Mouse (Mus musculus): ENCODE data around the gene Ezr. TPM values are rescaled to one million over a fixed set of nuclear protein-coding genes. Genes with fewer than 3 reads are reported as not detected.

The Ezr gene
- polyA plus RNA-seq, 1 experiment, result 168 TPM

DNA sequence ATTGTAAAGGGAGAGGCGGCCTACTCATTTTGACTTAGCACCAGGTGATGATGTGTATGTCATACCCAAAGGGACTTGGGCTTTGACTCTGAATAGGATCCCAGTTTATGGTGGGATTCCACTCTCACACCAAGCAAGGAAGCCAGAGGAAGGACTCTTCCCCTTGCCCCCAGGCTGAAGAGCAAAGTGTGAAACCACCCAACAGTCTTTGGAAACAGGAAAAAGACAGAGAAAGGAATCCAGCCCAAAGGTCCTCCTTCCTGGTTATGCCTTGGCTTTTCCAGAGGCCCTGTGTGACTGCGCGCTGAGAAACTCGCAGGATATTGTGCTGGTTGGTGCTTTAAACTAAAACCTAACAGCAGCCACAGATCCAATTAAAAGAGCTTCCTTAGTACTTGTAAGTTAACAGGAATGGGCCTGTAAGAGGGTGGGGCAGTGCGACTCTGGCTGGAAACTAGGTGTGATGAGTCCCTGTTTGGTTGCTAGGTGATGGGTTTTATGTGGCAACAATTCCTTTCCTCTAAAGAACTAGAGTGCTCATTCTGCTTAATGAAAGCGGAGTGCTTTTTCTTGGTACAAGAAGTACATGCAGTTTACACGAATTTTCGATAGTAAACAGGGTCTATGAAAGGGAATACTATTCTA is 26.1 kb upstream of the Ezr start:
- no peak for TF ChIP-seq CTCF (IDR thresholded peaks at IDR 0.05; ENCODE audit: low read depth, low read length)
- TF ChIP-seq EP300 (IDR thresholded peaks at IDR 0.05; ENCODE audit: insufficient read depth, low read depth, low read length), result no peak
- no peak for TF ChIP-seq POLR2A (IDR thresholded peaks at IDR 0.05; ENCODE audit: insufficient read depth, low read length)
- no peaks in the 10 kb centered on the region for H3K27me3 ChIP-seq (ENCODE audit: control insufficient read depth, insufficient read depth, low read length, poor library complexity, severe bottlenecking)
- no peaks in the 10 kb centered on the region for H3K36me3 ChIP-seq (ENCODE audit: control insufficient read depth, insufficient read depth, low read length, poor library complexity, severe bottlenecking)
- no peaks in the 10 kb centered on the region for H3K4me1 ChIP-seq (ENCODE audit: control insufficient read depth, insufficient read depth, low read length)
- H3K27ac ChIP-seq (ENCODE audit: insufficient read depth, low read length), result no peak overlapping the region
- H3K4me3 ChIP-seq (ENCODE audit: low read depth, low read length), result no peak overlapping the region
- no peaks in the 10 kb centered on the region for H3K9me3 ChIP-seq (replicated peaks; ENCODE audit: control insufficient read depth, insufficient read depth, low read length, poor library complexity, severe bottlenecking)
- H3K9ac ChIP-seq (ENCODE audit: low read depth, poor library complexity, severe bottlenecking), result no peak overlapping the region

- Histone ChIP-seq H3K36me3 (ENCODE audit: control insufficient read depth, insufficient read depth, low read length, poor library complexity, severe bottlenecking) (no peaks in the 10 kb centered on the region), H3K4me3 (ENCODE audit: low read depth, low read length) (no peak overlapping the region), H3K4me1 (ENCODE audit: control insufficient read depth, insufficient read depth, low read length) (no peaks in the 10 kb centered on the region), H3K9ac (ENCODE audit: low read depth, poor library complexity, severe bottlenecking) (no peak overlapping the region), H3K27me3 (ENCODE audit: control insufficient read depth, insufficient read depth, low read length, poor library complexity, severe bottlenecking) (no peaks in the 10 kb centered on the region), H3K9me3 (replicated peaks; ENCODE audit: control insufficient read depth, insufficient read depth, low read length, poor library complexity, severe bottlenecking) (no peaks in the 10 kb centered on the region), H3K27ac (ENCODE audit: insufficient read depth, low read length) (no peak overlapping the region)
- TF ChIP-seq CTCF (IDR thresholded peaks at IDR 0.05; ENCODE audit: low read depth, low read length) (no peak), EP300 (IDR thresholded peaks at IDR 0.05; ENCODE audit: insufficient read depth, low read depth, low read length) (no peak), POLR2A (IDR thresholded peaks at IDR 0.05; ENCODE audit: insufficient read depth, low read length) (no peak)
Observed at GRCm38 (mm10) chr17:6807827-6808520, 25.4 kb upstream of the Ezr start.

- Histone ChIP-seq H3K4me1 (ENCODE audit: control insufficient read depth, insufficient read depth, low read length) (no peaks in the 10 kb centered on the region), H3K36me3 (ENCODE audit: control insufficient read depth, insufficient read depth, low read length, poor library complexity, severe bottlenecking) (no peaks in the 10 kb centered on the region), H3K9me3 (replicated peaks; ENCODE audit: control insufficient read depth, insufficient read depth, low read length, poor library complexity, severe bottlenecking) (0 out of 2 replicates have a peak, but pooled peaks cover 5% of the 10 kb centered on the region), H3K27me3 (ENCODE audit: control insufficient read depth, insufficient read depth, low read length, poor library complexity, severe bottlenecking) (no peaks in the 10 kb centered on the region), H3K27ac (ENCODE audit: insufficient read depth, low read length) (no peak overlapping the region), H3K4me3 (ENCODE audit: low read depth, low read length) (no peak overlapping the region), H3K9ac (ENCODE audit: low read depth, poor library complexity, severe bottlenecking) (no peak overlapping the region)
- no peak for TF ChIP-seq POLR2A (IDR thresholded peaks at IDR 0.05; ENCODE audit: insufficient read depth, low read length)
- no peak for TF ChIP-seq CTCF (IDR thresholded peaks at IDR 0.05; ENCODE audit: low read depth, low read length)
Observed at GRCm38 (mm10) chr17:6804853-6805543, 22.4 kb upstream of the Ezr start.

GRCm38 (mm10) chr17:6804111-6804510 is 21.5 kb upstream of the Ezr start:
- 0 out of 2 replicates have a peak, but pooled peaks cover 5% of the 10 kb centered on the region for H3K9me3 ChIP-seq (replicated peaks; ENCODE audit: control insufficient read depth, insufficient read depth, low read length, poor library complexity, severe bottlenecking)
- no peak overlapping the region for H3K4me3 ChIP-seq (ENCODE audit: low read depth, low read length)
- no peak overlapping the region for H3K27ac ChIP-seq (ENCODE audit: insufficient read depth, low read length)
- H3K36me3 ChIP-seq (ENCODE audit: control insufficient read depth, insufficient read depth, low read length, poor library complexity, severe bottlenecking), result no peaks in the 10 kb centered on the region
- no peak overlapping the region for H3K9ac ChIP-seq (ENCODE audit: low read depth, poor library complexity, severe bottlenecking)
- no peak for TF ChIP-seq CTCF (IDR thresholded peaks at IDR 0.05; ENCODE audit: low read depth, low read length)
- TF ChIP-seq EP300 (IDR thresholded peaks at IDR 0.05; ENCODE audit: insufficient read depth, low read depth, low read length), result no peak
- no peak for TF ChIP-seq POLR2A (IDR thresholded peaks at IDR 0.05; ENCODE audit: insufficient read depth, low read length)
- H3K27me3 ChIP-seq (ENCODE audit: control insufficient read depth, insufficient read depth, low read length, poor library complexity, severe bottlenecking), result no peaks in the 10 kb centered on the region
- H3K4me1 ChIP-seq (ENCODE audit: control insufficient read depth, insufficient read depth, low read length), result no peaks in the 10 kb centered on the region

DNA sequence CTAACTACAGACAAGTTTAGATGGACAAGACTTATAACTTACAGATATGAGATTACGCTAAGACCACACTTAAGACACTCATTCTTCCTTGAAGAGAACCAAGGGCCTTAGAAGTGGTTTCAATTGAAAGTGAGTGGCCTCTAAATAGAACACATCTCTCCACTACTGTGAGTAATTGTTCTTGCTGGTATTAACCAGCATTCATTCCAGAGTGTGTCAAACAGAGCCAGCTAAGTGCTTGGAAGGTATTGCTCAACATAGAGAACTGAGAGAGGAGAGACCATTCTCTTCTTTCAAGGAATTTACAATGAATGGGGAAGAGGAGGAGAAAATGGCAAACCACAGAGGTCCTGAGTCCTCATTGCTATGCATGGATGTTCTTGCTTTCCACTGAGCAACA is 21.0 kb upstream of the Ezr start:
- no peaks in the 10 kb centered on the region for H3K36me3 ChIP-seq (ENCODE audit: control insufficient read depth, insufficient read depth, low read length, poor library complexity, severe bottlenecking)
- H3K9me3 ChIP-seq (replicated peaks; ENCODE audit: control insufficient read depth, insufficient read depth, low read length, poor library complexity, severe bottlenecking), result 0 out of 2 replicates have a peak, but pooled peaks cover 5% of the 10 kb centered on the region
- TF ChIP-seq EP300 (IDR thresholded peaks at IDR 0.05; ENCODE audit: insufficient read depth, low read depth, low read length) (no peak), CTCF (IDR thresholded peaks at IDR 0.05; ENCODE audit: low read depth, low read length) (no peak), POLR2A (IDR thresholded peaks at IDR 0.05; ENCODE audit: insufficient read depth, low read length) (no peak)
- H3K27ac ChIP-seq (ENCODE audit: insufficient read depth, low read length), result no peak overlapping the region
- H3K9ac ChIP-seq (ENCODE audit: low read depth, poor library complexity, severe bottlenecking), result no peak overlapping the region
- no peaks in the 10 kb centered on the region for H3K4me1 ChIP-seq (ENCODE audit: control insufficient read depth, insufficient read depth, low read length)
- H3K27me3 ChIP-seq (ENCODE audit: control insufficient read depth, insufficient read depth, low read length, poor library complexity, severe bottlenecking), result no peaks in the 10 kb centered on the region
- no peak overlapping the region for H3K4me3 ChIP-seq (ENCODE audit: low read depth, low read length)

Measured in ES-Bruce4 (cell line).